Mouse (Mus musculus): ENCODE data around the gene Add1. TPM values are rescaled to one million over a fixed set of nuclear protein-coding genes. Genes with fewer than 3 reads are reported as not detected.
A peak's percentile ranks its signal among the peaks of the same experiment; 100 is the strongest.

Gene Add1
- polyA plus RNA-seq, 1 experiment = 191 TPM

DNA sequence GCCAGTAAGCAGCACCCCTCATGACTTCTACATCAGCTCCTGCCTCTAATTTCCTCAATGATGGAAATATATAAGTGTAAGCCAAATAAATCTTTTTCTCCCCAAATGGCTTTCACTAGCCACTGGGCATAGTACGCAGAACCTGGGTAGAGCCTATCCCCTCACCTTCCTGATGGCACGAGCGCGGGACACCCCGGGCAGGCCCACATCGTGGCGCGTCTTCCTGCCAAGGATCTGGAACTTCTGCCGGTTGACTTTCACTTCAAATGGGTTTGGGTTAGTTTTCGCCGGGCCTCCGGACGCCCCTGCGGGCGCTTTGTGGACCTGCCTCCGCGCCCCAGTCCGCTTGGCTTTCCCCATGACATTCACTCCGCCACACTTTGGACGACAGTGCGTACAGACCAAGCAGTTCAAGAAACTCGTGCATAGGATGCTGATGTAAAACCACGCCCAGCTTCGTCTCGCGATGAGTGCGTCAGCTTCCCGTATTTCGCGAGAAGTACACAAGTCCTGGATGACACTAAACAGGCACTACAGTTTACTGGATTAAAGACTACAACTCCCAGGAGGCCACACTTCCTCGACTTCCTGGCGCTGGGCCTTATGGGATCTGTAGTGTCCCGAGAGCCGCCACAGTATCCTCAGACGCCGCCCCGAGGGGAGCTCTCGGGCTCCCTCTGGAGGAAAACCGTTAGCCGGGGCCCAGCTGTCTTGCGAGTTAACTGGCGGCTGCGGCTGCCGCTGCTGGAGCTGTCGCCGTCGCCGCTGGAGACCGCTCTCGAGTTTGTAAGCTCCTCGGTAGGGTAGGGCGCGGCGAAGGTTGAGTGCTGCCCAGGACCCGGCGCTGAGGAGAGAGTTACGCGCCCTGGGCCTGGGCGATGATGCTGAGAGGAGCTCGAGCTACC is 86.5 kb downstream of the Add1 start, which contains the start of the genes Nop14 and Grk4:
Nop14 (minus strand) TSS at position 463 of the 905 bp plus-strand sequence.
Grk4 (plus strand) TSS at position 694 of the 905 bp plus-strand sequence.
- TF ChIP-seq POLR2A (IDR thresholded peaks at IDR 0.05; ENCODE audit: low read depth, low read length) = peak; percentile 99
- TF ChIP-seq CTCF (IDR thresholded peaks at IDR 0.05; ENCODE audit: borderline replicate concordance, insufficient read depth, low read length) = peak; percentile 31; the same call in 1 of the 2 replicates
- peak within 1 kb of the TSS; percentile 83 for H3K4me3 ChIP-seq (ENCODE audit: insufficient read depth, low read length)
- H3K4me1 ChIP-seq (ENCODE audit: control insufficient read depth, insufficient read depth, low read length) = peaks cover 6% of the 10 kb centered on the region
- H3K27ac ChIP-seq (ENCODE audit: insufficient read depth, low read length) = peak within 1 kb of the TSS; percentile 80

DNA sequence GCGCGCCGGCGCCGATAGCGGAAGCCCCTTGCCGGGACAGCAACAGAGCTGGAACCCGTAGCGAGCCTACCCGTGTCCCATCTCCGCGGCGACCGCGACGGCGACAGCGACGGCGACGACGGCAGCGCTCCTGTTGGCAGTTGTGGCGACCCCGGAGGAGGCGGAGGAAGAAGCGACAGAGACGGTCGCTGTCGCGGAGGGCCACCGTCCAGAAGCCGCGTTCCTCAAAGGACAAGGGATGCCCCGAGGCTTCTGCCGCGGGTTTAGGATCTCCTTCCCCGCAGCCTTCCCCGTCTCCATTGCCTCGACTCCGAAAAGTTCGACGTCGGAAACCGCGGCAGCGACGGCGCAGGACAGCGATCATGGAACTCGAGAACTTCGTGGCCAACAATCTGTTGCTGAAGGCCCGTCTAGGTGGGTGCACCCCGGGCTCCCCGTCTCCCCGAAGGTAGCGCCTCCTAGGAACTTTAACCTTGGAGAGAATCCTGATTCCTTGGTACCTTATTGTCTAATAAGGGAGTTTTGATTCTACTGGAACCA is 87.2 kb downstream of the Add1 start:
- Histone ChIP-seq H3K4me3 (ENCODE audit: insufficient read depth, low read length) (peak overlapping the region; percentile 70), H3K4me1 (ENCODE audit: control insufficient read depth, insufficient read depth, low read length) (peaks cover 6% of the 10 kb centered on the region), H3K27ac (ENCODE audit: insufficient read depth, low read length) (peak overlapping the region; percentile 80)
- TF ChIP-seq POLR2A (IDR thresholded peaks at IDR 0.05; ENCODE audit: low read depth, low read length) (no peak), CTCF (IDR thresholded peaks at IDR 0.05; ENCODE audit: borderline replicate concordance, insufficient read depth, low read length) (no peak)

DNA sequence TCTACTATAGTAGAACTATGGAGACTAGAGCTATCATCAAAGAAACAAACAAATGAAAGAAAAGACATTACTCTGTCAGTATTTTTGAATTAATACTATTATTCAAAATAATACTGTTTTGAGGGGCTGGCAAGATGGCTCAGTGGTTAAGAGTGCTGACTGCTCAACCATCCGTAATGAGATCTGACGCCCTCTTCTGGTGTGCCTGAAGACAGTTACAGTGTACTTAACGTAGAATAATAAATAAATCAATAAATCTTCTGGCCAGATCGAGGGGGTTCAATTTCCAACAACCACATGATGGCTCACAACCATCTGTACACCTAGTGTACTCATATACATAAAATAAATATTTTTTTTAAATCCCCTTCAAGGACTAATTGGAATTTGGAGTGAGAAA is 88.4 kb downstream of the Add1 start:
- H3K4me3 ChIP-seq (ENCODE audit: insufficient read depth, low read length) = no peak overlapping the region
- H3K27ac ChIP-seq (ENCODE audit: insufficient read depth, low read length) = no peak overlapping the region
- H3K4me1 ChIP-seq (ENCODE audit: control insufficient read depth, insufficient read depth, low read length) = peaks cover 6% of the 10 kb centered on the region
- TF ChIP-seq CTCF (IDR thresholded peaks at IDR 0.05; ENCODE audit: borderline replicate concordance, insufficient read depth, low read length) (no peak), POLR2A (IDR thresholded peaks at IDR 0.05; ENCODE audit: low read depth, low read length) (no peak)

DNA sequence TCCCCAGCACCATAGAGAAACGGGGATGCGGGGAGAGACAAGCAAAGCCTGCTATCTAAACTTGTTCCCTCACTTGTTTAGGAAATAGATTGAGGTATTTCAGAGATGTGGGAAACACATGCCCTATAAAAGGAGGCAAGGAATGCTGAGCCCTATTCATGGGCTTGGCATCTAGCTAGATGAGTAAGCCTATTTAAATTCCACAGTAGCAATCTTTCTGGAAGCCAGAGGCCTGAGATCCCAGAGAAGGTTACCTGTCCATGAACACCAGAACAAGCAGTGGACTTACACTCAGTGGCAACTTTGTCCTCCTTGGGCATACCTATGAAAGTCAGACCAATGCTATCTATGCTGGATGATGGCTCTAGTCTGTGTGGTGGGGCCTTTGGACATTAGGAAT is 89.8 kb downstream of the Add1 start:
- Histone ChIP-seq H3K4me3 (ENCODE audit: insufficient read depth, low read length) (no peak overlapping the region), H3K27ac (ENCODE audit: insufficient read depth, low read length) (peak overlapping the region; percentile 62; the same call in 1 of the 2 replicates), H3K4me1 (ENCODE audit: control insufficient read depth, insufficient read depth, low read length) (peaks cover 6% of the 10 kb centered on the region)
- TF ChIP-seq CTCF (IDR thresholded peaks at IDR 0.05; ENCODE audit: borderline replicate concordance, insufficient read depth, low read length) (no peak), POLR2A (IDR thresholded peaks at IDR 0.05; ENCODE audit: low read depth, low read length) (no peak)

DNA sequence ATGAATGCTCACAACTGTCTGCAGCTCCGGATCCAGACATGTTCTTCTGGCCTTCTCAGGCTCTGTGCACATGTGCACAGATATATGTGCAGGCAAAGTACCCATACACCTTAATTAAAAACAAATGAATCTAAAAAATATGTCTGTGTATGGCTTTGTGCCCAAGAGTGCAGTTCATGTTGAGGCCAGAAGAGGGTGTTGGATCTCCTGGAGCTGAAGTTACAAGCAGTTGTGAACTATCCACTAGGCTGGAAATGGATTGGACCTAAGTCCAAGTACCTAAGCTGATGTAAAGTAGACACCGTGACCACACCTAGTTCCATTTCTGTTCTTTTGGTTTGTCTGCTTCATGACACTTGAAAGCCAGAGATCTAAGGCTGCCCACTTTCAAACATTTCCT is 96.0 kb downstream of the Add1 start:
- no peak overlapping the region for H3K27ac ChIP-seq (ENCODE audit: insufficient read depth, low read length)
- H3K4me1 ChIP-seq (ENCODE audit: control insufficient read depth, insufficient read depth, low read length) = no peaks in the 10 kb centered on the region
- H3K4me3 ChIP-seq (ENCODE audit: insufficient read depth, low read length) = no peak overlapping the region
- no peak for TF ChIP-seq CTCF (IDR thresholded peaks at IDR 0.05; ENCODE audit: borderline replicate concordance, insufficient read depth, low read length)
- TF ChIP-seq POLR2A (IDR thresholded peaks at IDR 0.05; ENCODE audit: low read depth, low read length) = no peak

DNA sequence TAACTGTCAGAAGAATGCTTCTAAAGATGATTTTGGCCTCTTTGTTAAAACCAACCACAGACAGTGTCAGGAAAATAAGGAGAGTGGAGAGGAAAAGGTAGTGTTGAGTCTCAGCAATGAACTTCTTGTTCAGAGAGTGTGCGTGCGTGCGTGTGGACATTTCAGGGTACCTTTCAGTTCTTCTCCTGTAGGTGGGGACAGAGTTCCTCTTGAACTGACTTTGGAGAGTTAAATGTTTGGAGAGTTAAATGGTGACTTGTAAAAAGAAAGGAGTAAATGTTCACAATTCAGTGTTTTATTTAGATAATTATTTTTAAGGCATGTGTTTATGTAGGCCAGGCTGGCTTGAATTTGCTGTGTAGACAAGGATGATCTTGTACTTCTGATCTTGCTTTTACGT is 96.8 kb downstream of the Add1 start:
- Histone ChIP-seq H3K4me3 (ENCODE audit: insufficient read depth, low read length) (no peak overlapping the region), H3K27ac (ENCODE audit: insufficient read depth, low read length) (no peak overlapping the region), H3K4me1 (ENCODE audit: control insufficient read depth, insufficient read depth, low read length) (no peaks in the 10 kb centered on the region)
- TF ChIP-seq CTCF (IDR thresholded peaks at IDR 0.05; ENCODE audit: borderline replicate concordance, insufficient read depth, low read length) = no peak
- no peak for TF ChIP-seq POLR2A (IDR thresholded peaks at IDR 0.05; ENCODE audit: low read depth, low read length)

Other genes starting within 250 kb of the Add1 start
- gene Rnf4, start 237.4 kb upstream of the Add1 start, polyA plus RNA-seq (2011; ENCODE audit: insufficient read length, low read depth, missing spikeins) = 166 and 167 TPM in 2 replicates
- gene Fam193a, start 203.7 kb upstream of the Add1 start, polyA plus RNA-seq (2011; ENCODE audit: insufficient read length, low read depth, missing spikeins) = 32.9 and 39.7 TPM in 2 replicates
- 12.5 and 13.9 TPM in 2 replicates for gene Tnip2, start 59.7 kb upstream of the Add1 start, polyA plus RNA-seq (2011; ENCODE audit: insufficient read length, low read depth, missing spikeins)
- gene Sh3bp2, start 47.8 kb upstream of the Add1 start, polyA plus RNA-seq (2011; ENCODE audit: insufficient read length, low read depth, missing spikeins) = 5.4 and 7.1 TPM in 2 replicates
- gene Mfsd10, start 63.5 kb downstream of the Add1 start, polyA plus RNA-seq (2011; ENCODE audit: insufficient read length, low read depth, missing spikeins) = 62.3 and 62.6 TPM in 2 replicates
- 41.0 and 45.7 TPM in 2 replicates for gene Nop14, start 86.5 kb downstream of the Add1 start, polyA plus RNA-seq (2011; ENCODE audit: insufficient read length, low read depth, missing spikeins)
- 3.3 and 4.0 TPM in 2 replicates for gene Grk4, start 86.7 kb downstream of the Add1 start, polyA plus RNA-seq (2011; ENCODE audit: insufficient read length, low read depth, missing spikeins)
- 30.9 and 31.4 TPM in 2 replicates for gene Htt, start 188.1 kb downstream of the Add1 start, polyA plus RNA-seq (2011; ENCODE audit: insufficient read length, low read depth, missing spikeins)

Data from embryonic fibroblast, embryonic 13.5 days (primary cell).